Mouse (Mus musculus): Measurements from ENCODE around the gene Atp5j.

DNA sequence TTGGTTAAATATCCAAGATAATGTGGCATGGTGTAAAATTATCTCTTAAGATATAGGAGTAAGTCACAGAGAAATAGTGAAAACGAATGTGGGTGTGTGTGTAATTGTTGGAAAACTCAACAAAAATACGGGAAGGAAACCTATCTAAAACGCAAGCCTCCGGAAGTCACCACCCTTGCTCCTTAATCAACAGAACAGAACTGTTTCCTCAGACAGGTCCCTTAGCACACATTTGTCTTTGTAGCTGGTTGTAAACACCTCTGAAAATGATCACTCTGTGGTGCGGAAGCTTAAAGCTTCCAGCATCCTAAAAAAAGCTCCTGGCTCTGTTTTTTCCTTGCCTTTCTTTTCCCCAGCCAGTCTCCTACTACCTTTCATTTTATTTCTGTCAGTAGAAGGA, 30.6 kb downstream of the Atp5j start:
- no peak for TF ChIP-seq CTCF (IDR thresholded peaks at IDR 0.05; ENCODE audit: extremely low read depth, insufficient read depth, insufficient read length, insufficient replicate concordance)
- no peak for TF ChIP-seq POLR2A (IDR thresholded peaks at IDR 0.05; ENCODE audit: low read depth, low read length)

Data from spleen, adult 2 months (tissue).